Mouse (Mus musculus) erythroblast, embryonic 14.5 days (primary cell): ENCODE measurements around the gene Ceacam2.

Experiments
- GATA1 ChIP-seq: IDR thresholded peaks from 2 replicates; pipeline ENCODE4 v1.6.1; 2012; ENCODE audit warnings: low read length, inconsistent platforms, mixed read lengths
- TAL1 ChIP-seq: IDR thresholded peaks from 3 replicates; pipeline ENCODE4 v1.6.1; 2012; ENCODE audit warnings: low read length, inconsistent platforms, mixed read lengths

DNA sequence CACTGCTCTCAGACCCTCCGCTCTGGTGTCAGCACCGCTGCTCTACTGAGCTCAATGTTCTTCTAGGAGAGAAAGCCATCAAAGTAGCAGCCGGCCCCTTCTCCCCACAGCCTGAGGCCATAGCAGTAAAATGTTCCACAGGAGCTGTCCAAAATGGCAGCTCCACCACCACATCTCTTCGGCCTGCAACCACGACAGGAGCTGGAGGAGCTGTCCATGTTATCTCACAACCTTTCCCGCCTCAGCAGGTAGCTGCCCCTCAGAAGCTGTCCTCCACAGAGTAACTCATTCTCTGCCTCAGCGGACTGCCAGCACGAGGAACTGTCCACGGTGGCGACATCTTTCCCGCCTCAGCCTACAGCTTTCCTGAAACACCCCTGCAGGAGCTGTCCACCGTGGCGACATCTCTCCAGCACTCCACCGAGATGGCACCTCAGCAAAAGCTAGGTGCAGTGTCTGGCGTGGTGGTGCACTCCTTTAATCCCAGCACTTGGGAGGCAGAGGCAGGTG, 42.7 kb upstream of the Ceacam2 start:
- TF ChIP-seq TAL1 (no peak), GATA1 (no peak)
